Comparison of ENCODE assay signal across 17 mouse cellular contexts in genomic region chr17:12444561-12444960, GRCm38 (mm10).
A peak's percentile ranks its signal among the peaks of the same experiment; 100 is the strongest.
DNase-seq lines count a peak whose midpoint lies in the region; ATAC-seq and TF ChIP-seq lines count a peak whose summit lies in the region.
"Had no signal": no experiment of that assay in that cellular context is flagged by ENCODE, and none has a peak within 500 bp of the region (broad histone marks: within the 10 kb centered on the region; RNA-seq: fewer than 3 reads in every experiment).

No protein-coding gene starts in this region.

- H3K36me3 ChIP-seq in lung, postnatal 0 days (ENCODE audit: insufficient read depth, low read length): no peaks in the 10 kb centered on the region
- no peaks in the 10 kb centered on the region for H3K36me3 ChIP-seq in midbrain, embryonic 11.5 days (ENCODE audit: control insufficient read depth, insufficient read depth, low read length)
- H3K36me3 ChIP-seq: forebrain, embryonic 15.5 days; G1E; hindbrain, embryonic 13.5 days; limb, embryonic 13.5 days; liver, embryonic 15.5 days had no signal

- H3K4me1 ChIP-seq in lung, postnatal 0 days (ENCODE audit: insufficient read depth, low read depth, low read length): no peaks in the 10 kb centered on the region
- H3K4me1 ChIP-seq in midbrain, embryonic 11.5 days (ENCODE audit: control insufficient read depth, insufficient read depth, low read length): no peaks in the 10 kb centered on the region
- H3K4me1 ChIP-seq: forebrain, embryonic 15.5 days; hindbrain, embryonic 13.5 days; limb, embryonic 13.5 days; liver, embryonic 15.5 days had no signal

- TF ChIP-seq EP300 in lung, postnatal 0 days (IDR thresholded peaks at IDR 0.05): no peak

- no peak overlapping the region for H3K9ac ChIP-seq in lung, postnatal 0 days (replicated peaks; ENCODE audit: low read depth)
- H3K9ac ChIP-seq in midbrain, embryonic 11.5 days (ENCODE audit: low read length): no peak overlapping the region
- H3K9ac ChIP-seq: forebrain, embryonic 15.5 days; hindbrain, embryonic 13.5 days; limb, embryonic 13.5 days; liver, embryonic 15.5 days had no signal

- ATAC-seq in lung, postnatal 0 days: peak; percentile 28; the same call in 1 of the 2 replicates
- ATAC-seq in midbrain, embryonic 11.5 days (ENCODE audit: low FRiP score): no peak
- ATAC-seq: forebrain, embryonic 15.5 days; intestine, embryonic 16.5 days; midbrain, embryonic 16.5 days had no signal

- no peak overlapping the region for H3K27ac ChIP-seq in lung, postnatal 0 days (ENCODE audit: low read length)
- H3K27ac ChIP-seq in midbrain, embryonic 11.5 days (ENCODE audit: low read depth, low read length): no peak overlapping the region
- H3K27ac ChIP-seq: forebrain, embryonic 15.5 days; hindbrain, embryonic 13.5 days; limb, embryonic 13.5 days; liver, embryonic 15.5 days had no signal

- peak; percentile 65 for DNase-seq in gastrocnemius, adult 18-20 months (ENCODE audit: low spot score)
- no peak for DNase-seq in gastrocnemius, adult 8-10 months (ENCODE audit: low spot score in 2 of 2)
- no peak for DNase-seq in lung, postnatal 0 days (ENCODE audit: low spot score)
- no peak for DNase-seq in lung, adult 18-20 months
- DNase-seq in fibroblast of lung, adult 2 months (ENCODE audit: low read depth): peak; percentile 11
- peak; percentile 32 to 44 for DNase-seq in kidney, postnatal 36 days
- DNase-seq in midbrain, embryonic 11.5 days (ENCODE audit: low spot score, missing footprints): no peak
- DNase-seq in thymus, postnatal 25 days: no peak
- DNase-seq: cerebellum, adult 11-12 months; right cerebral cortex, postnatal 4 days had no signal

- H3K4me3 ChIP-seq in lung, postnatal 0 days (ENCODE audit: low read depth, low read length): no peak overlapping the region
- H3K4me3 ChIP-seq in midbrain, embryonic 11.5 days (ENCODE audit: low read depth, low read length): no peak overlapping the region
- H3K4me3 ChIP-seq: forebrain, embryonic 15.5 days; hindbrain, embryonic 13.5 days; limb, embryonic 13.5 days; liver, embryonic 15.5 days had no signal

- no peaks in the 10 kb centered on the region for H3K9me3 ChIP-seq in lung, postnatal 0 days (ENCODE audit: low read length)
- H3K9me3 ChIP-seq in midbrain, embryonic 11.5 days (ENCODE audit: control insufficient read depth, low read length): no peaks in the 10 kb centered on the region
- H3K9me3 ChIP-seq: forebrain, embryonic 15.5 days; G1E; hindbrain, embryonic 13.5 days; limb, embryonic 13.5 days; liver, embryonic 15.5 days had no signal

- no peak overlapping the region for H3K4me2 ChIP-seq in lung, postnatal 0 days (replicated peaks; ENCODE audit: low read depth, low read length)
- H3K4me2 ChIP-seq in midbrain, embryonic 11.5 days: no peak overlapping the region
- H3K4me2 ChIP-seq: forebrain, embryonic 15.5 days; hindbrain, embryonic 13.5 days; limb, embryonic 13.5 days; liver, embryonic 15.5 days had no signal

- 44% methylated on average over 2 of the region's 2 CpGs for WGBS in lung, postnatal 0 days
- WGBS in midbrain, embryonic 11.5 days: 90% methylated on average over 2 of the region's 2 CpGs

- TF ChIP-seq CTCF in lung, postnatal 0 days (IDR thresholded peaks at IDR 0.05): no peak

- no peaks in the 10 kb centered on the region for H3K27me3 ChIP-seq in lung, postnatal 0 days (replicated peaks; ENCODE audit: insufficient read depth, low read length)
- H3K27me3 ChIP-seq in midbrain, embryonic 11.5 days (ENCODE audit: control insufficient read depth, insufficient read depth, low read length): no peaks in the 10 kb centered on the region
- H3K27me3 ChIP-seq: forebrain, embryonic 15.5 days; hindbrain, embryonic 13.5 days; limb, embryonic 13.5 days; liver, embryonic 15.5 days had no signal

Comparison
In these comparisons a context has a peak if more than half of its experiments do, and no peak if none do; other contexts are left out.
1. DNase-seq: peak in gastrocnemius, adult 18-20 months (single experiment), fibroblast of lung, adult 2 months (single experiment) and kidney, postnatal 36 days (2 of 2); none in gastrocnemius, adult 8-10 months (0 of 2), lung, postnatal 0 days (single experiment), lung, adult 18-20 months (0 of 2), midbrain, embryonic 11.5 days (single experiment) and thymus, postnatal 25 days (single experiment).